ENCODE assay signal across 12 mouse cellular contexts in the genomic region with DNA sequence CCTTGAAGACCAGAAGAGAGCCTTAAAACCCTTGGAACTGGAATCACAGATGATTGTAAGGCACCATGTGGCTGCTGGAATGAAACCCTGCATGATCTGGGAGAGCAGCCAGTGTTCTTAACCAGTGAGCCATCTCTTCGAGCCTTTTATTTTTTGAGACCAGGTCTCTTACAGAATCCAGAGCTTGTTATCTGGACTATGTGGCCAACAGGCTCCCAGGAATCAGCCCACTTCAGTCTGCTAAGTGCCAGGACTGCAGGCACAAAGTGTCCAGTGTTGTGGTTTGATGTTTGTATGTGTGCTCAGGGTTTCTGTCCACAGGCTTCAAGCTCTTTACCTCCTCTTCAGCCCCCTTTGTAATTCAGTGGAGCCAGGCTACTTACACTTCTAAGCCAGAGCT. TPM values are rescaled to one million over a fixed set of nuclear protein-coding genes. Genes with fewer than 3 reads are reported as not detected.
DNase-seq lines count a peak whose midpoint lies in the region; ATAC-seq and TF ChIP-seq lines count a peak whose summit lies in the region.
"Had no signal": no experiment of that assay in that cellular context is flagged by ENCODE, and none has a peak within 500 bp of the region (broad histone marks: within the 10 kb centered on the region; RNA-seq: fewer than 3 reads in every experiment).

No protein-coding gene starts in this region.

- H3K4me2 ChIP-seq in forebrain, postnatal 0 days (ENCODE audit: low read depth) = no peak overlapping the region
- H3K4me2 ChIP-seq in forebrain, embryonic 11.5 days (ENCODE audit: low read depth, low read length, severe bottlenecking) = no peak overlapping the region
- H3K4me2 ChIP-seq: hindbrain, embryonic 12.5 days; limb, embryonic 13.5 days had no signal

- no peaks in the 10 kb centered on the region for H3K27me3 ChIP-seq in forebrain, postnatal 0 days (ENCODE audit: insufficient read depth, low read length)
- H3K27me3 ChIP-seq in forebrain, embryonic 11.5 days (ENCODE audit: control insufficient read depth, insufficient read depth, low read length) = no peaks in the 10 kb centered on the region
- H3K27me3 ChIP-seq in midbrain, embryonic 10.5 days (ENCODE audit: low read depth, poor library complexity, severe bottlenecking) = no peaks in the 10 kb centered on the region
- H3K27me3 ChIP-seq: hindbrain, embryonic 12.5 days; limb, embryonic 13.5 days had no signal

- peaks cover 44% of the 10 kb centered on the region for H3K36me3 ChIP-seq in forebrain, postnatal 0 days (ENCODE audit: insufficient read depth)
- peaks cover under 1% of the 10 kb centered on the region for H3K36me3 ChIP-seq in forebrain, embryonic 11.5 days (ENCODE audit: control insufficient read depth, insufficient read depth, low read length)
- H3K36me3 ChIP-seq in midbrain, embryonic 10.5 days = peaks cover 97% of the 10 kb centered on the region

- TF ChIP-seq POLR2A in lung, adult 2 months (IDR thresholded peaks at IDR 0.05; ENCODE audit: borderline replicate concordance, extremely low read depth, low read depth, low read length) = no peak

- no peak overlapping the region for H3K27ac ChIP-seq in forebrain, postnatal 0 days (ENCODE audit: low read depth, low read length)
- H3K27ac ChIP-seq in forebrain, embryonic 11.5 days (ENCODE audit: low read depth, low read length) = no peak overlapping the region
- no peak overlapping the region for H3K27ac ChIP-seq in midbrain, embryonic 10.5 days (replicated peaks)
- H3K27ac ChIP-seq: hindbrain, embryonic 12.5 days; limb, embryonic 13.5 days had no signal

- no peak overlapping the region for H3K4me3 ChIP-seq in forebrain, postnatal 0 days (ENCODE audit: low read depth, low read length)
- H3K4me3 ChIP-seq in forebrain, embryonic 11.5 days (ENCODE audit: low read depth, low read length) = no peak overlapping the region
- H3K4me3 ChIP-seq in lung, adult 2 months (replicated peaks; ENCODE audit: extremely low read depth, low read depth, low read length) = no peak overlapping the region
- H3K4me3 ChIP-seq in midbrain, embryonic 10.5 days = no peak overlapping the region
- H3K4me3 ChIP-seq: hindbrain, embryonic 12.5 days; limb, embryonic 13.5 days had no signal

- WGBS in forebrain, postnatal 0 days = 35% methylated on average over 1 of the region's 1 CpGs
- 79% methylated on average over 1 of the region's 1 CpGs for WGBS in forebrain, embryonic 11.5 days
- 56% methylated on average over 1 of the region's 1 CpGs for WGBS in lung, adult 2 months
- 79% methylated on average over 1 of the region's 1 CpGs for WGBS in midbrain, embryonic 10.5 days

- H3K9me3 ChIP-seq in forebrain, postnatal 0 days (ENCODE audit: low read length) = no peaks in the 10 kb centered on the region
- H3K9me3 ChIP-seq in forebrain, embryonic 11.5 days (ENCODE audit: control insufficient read depth, low read length) = no peaks in the 10 kb centered on the region
- H3K9me3 ChIP-seq in midbrain, embryonic 10.5 days (replicated peaks) = no peaks in the 10 kb centered on the region
- H3K9me3 ChIP-seq: hindbrain, embryonic 12.5 days; limb, embryonic 13.5 days had no signal

- peak; percentile 3 for DNase-seq in forebrain, postnatal 0 days
- DNase-seq in forebrain, embryonic 11.5 days (ENCODE audit: low spot score) = no peak
- peak; percentile 28 for DNase-seq in cerebellum, adult 11 months
- DNase-seq in heart, adult 9 months (ENCODE audit: low spot score in 2 of 2) = peak; percentile 51 to 65
- DNase-seq in lung, adult 2 months = peak; percentile 22
- DNase-seq in liver = no peak
- DNase-seq in midbrain, embryonic 10.5 days (ENCODE audit: low spot score) = no peak
- no peak for DNase-seq in embryo, embryonic 10.5 days (ENCODE audit: low spot score)
- DNase-seq: adrenal gland, postnatal 10 days; kidney, postnatal 25 days had no signal

- no peak overlapping the region for H3K9ac ChIP-seq in forebrain, postnatal 0 days
- no peak overlapping the region for H3K9ac ChIP-seq in forebrain, embryonic 11.5 days (ENCODE audit: low read length)
- H3K9ac ChIP-seq: hindbrain, embryonic 12.5 days; limb, embryonic 13.5 days had no signal

- peak; percentile 58 for ATAC-seq in forebrain, postnatal 0 days
- ATAC-seq in forebrain, embryonic 11.5 days (replicated peaks; ENCODE audit: low FRiP score) = no peak

- H3K4me1 ChIP-seq in forebrain, postnatal 0 days (ENCODE audit: insufficient read depth) = no peaks in the 10 kb centered on the region
- H3K4me1 ChIP-seq in forebrain, embryonic 11.5 days (replicated peaks; ENCODE audit: control insufficient read depth, insufficient read depth, low read length) = no peaks in the 10 kb centered on the region
- peaks cover 2% of the 10 kb centered on the region; the same call in 1 of the 2 replicates for H3K4me1 ChIP-seq in lung, adult 2 months (ENCODE audit: control insufficient read depth, insufficient read depth, low read length)
- no peaks in the 10 kb centered on the region for H3K4me1 ChIP-seq in midbrain, embryonic 10.5 days
- H3K4me1 ChIP-seq: hindbrain, embryonic 12.5 days; limb, embryonic 13.5 days had no signal

- TF ChIP-seq CTCF in forebrain, postnatal 0 days (IDR thresholded peaks at IDR 0.05; ENCODE audit: low read depth) = no peak
- TF ChIP-seq CTCF in lung, adult 2 months (IDR thresholded peaks at IDR 0.05; ENCODE audit: insufficient read depth, low read length) = no peak

RNA-seq across cellular contexts. Expression of gene Ints4, which starts 34.0 kb away (rescaled TPM):
- total RNA-seq in forebrain, postnatal 0 days (2014; rRNA removed) = 30.0 and 36.0 TPM in 2 replicates
- polyA plus RNA-seq in forebrain, postnatal 0 days (2015; fragmentation: Nextera tagmentation; extraction: Ambion mirVana) = 25.6 and 29.0 TPM in 2 replicates
- 63.4 and 71.5 TPM in 2 replicates for polyA plus RNA-seq in forebrain, embryonic 11.5 days (2014; fragmentation: Nextera tagmentation; extraction: Ambion mirVana)
- polyA plus RNA-seq in lung, adult 2 months (2012; rRNA removed) = 52.7 and 69.7 TPM in 2 replicates
- polyA plus RNA-seq in midbrain, embryonic 10.5 days (2016; fragmentation: Nextera tagmentation; extraction: Ambion mirVana) = 57.2 and 63.3 TPM in 2 replicates

Comparison
In these comparisons a context has a peak if more than half of its experiments do, and no peak if none do; other contexts are left out.
1. DNase-seq: peak in forebrain, postnatal 0 days (single experiment), cerebellum, adult 11 months (single experiment), heart, adult 9 months (2 of 2) and lung, adult 2 months (single experiment); none in forebrain, embryonic 11.5 days (single experiment), liver (single experiment), midbrain, embryonic 10.5 days (single experiment) and embryo, embryonic 10.5 days (single experiment).